Mouse (Mus musculus) kidney, embryonic 16.5 days (tissue): Measurements from ENCODE around the gene Rsph10b. TPM values are rescaled to one million over a fixed set of nuclear protein-coding genes. Genes with fewer than 3 reads are reported as not detected.

Source experiments
- ATAC-seq: fragments of 200-750 bp; cut with Nextera tagmentation; 2 replicates; pipeline ENCODE4 v1.8.0; 2017; ENCODE audit warnings: moderate TSS enrichment; ENCODE audit not compliant: low FRiP score, low TSS enrichment
- H3K27ac ChIP-seq: fragments of 300-500 bp; sonication (generic); 2 replicates; pipeline ENCODE4 v1.5.1; 2014; ENCODE audit warnings: low read length
- H3K27me3 ChIP-seq: fragments of 300-500 bp; sonication (generic); 2 replicates; pipeline ENCODE4 v1.6.1; 2014; ENCODE audit warnings: low read length, control low read depth, mixed read lengths; ENCODE audit not compliant: insufficient read depth
- H3K36me3 ChIP-seq: fragments of 300-500 bp; sonication (generic); 2 replicates; pipeline ENCODE4 v1.6.1; 2014; ENCODE audit warnings: low read length, control low read depth, mixed read lengths; ENCODE audit not compliant: insufficient read depth
- H3K4me1 ChIP-seq: fragments of 300-500 bp; sonication (generic); 2 replicates; pipeline ENCODE4 v1.6.1; 2014; ENCODE audit warnings: low read length, control low read depth, mixed read lengths; ENCODE audit not compliant: insufficient read depth
- H3K4me2 ChIP-seq: fragments of 300-500 bp; sonication (generic); replicated peaks from 2 replicates; pipeline ENCODE4 v1.6.1; 2014; ENCODE audit warnings: low read depth, low read length
- H3K4me3 ChIP-seq: fragments of 300-500 bp; sonication (generic); 2 replicates; pipeline ENCODE4 v1.5.1; 2014; ENCODE audit warnings: mild to moderate bottlenecking, low read length
- H3K9ac ChIP-seq: fragments of 300-500 bp; sonication (generic); replicated peaks from 2 replicates; pipeline ENCODE4 v1.6.1; 2014; ENCODE audit warnings: low read length
- H3K9me3 ChIP-seq: fragments of 300-500 bp; sonication (generic); 2 replicates; pipeline ENCODE4 v1.6.1; 2016; ENCODE audit warnings: low read length, control low read depth
- WGBS: fragments of 180-500 bp; shearing (Covaris S2); extraction: QIAGEN DNeasy Blood & Tissue Kit; methylation state at CpG from one replicate; pipeline ENCODE4 v1.1.7; 2014; 5-methylcytosine and 5-hydroxymethylcytosine counted together
- polyA plus RNA-seq: library from polyadenylated mRNA; unstranded; fragments of >200 nt; fragmentation: Nextera tagmentation; extraction: Ambion mirVana; gene quantifications from 2 replicates; pipeline ENCODE4 v1.2.1, GENCODE M21; 2015

The Rsph10b gene
- polyA plus RNA-seq, 1 experiment from 2014 or later = 0.45 TPM

DNA sequence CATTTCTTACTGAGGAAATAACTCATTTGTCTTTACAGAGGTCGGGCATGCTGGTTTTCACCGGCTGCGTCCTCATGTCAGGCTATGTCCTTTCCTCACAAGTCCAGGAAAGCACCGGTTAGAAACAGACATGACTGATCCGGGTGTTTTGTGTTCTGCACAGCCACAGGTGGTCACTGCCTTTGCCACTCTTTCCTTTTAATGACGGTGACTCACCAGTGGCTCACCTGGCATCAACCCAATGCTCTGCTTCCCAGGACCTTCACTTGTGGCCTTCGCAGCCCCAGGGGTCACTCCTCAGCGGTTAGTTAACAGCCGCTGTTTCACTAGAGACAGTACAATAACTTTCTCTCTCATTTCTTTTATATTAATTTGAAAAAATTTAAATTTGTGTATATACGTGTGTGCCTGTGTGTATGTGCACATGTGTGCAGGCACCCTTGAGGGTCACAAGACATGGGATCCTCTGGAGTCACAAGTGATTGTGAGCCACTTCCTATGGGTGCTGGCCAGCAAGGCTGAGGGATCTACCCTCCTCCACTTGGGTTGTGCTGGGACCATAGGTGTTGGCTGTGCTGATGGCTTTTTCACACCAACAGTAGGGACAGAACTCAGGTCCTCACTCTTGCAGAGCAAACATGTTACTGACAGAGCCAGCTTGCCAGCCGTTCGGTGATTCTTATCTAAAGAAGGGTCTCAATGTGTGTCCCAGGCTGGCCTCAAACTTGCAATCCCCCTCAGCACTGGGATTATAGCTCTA is 32.9 kb downstream of the Rsph10b start:
- no peak overlapping the region for H3K4me2 ChIP-seq
- no peaks in the 10 kb centered on the region for H3K27me3 ChIP-seq
- H3K36me3 ChIP-seq = no peaks in the 10 kb centered on the region
- no peak overlapping the region for H3K9ac ChIP-seq
- ATAC-seq = no peak
- 0 out of 2 replicates have a peak overlapping the region, but pooled peaks have one; percentile 24 for H3K27ac ChIP-seq
- H3K4me1 ChIP-seq = no peaks in the 10 kb centered on the region
- H3K9me3 ChIP-seq = no peaks in the 10 kb centered on the region
- 76% methylated on average over 12 of the region's 12 CpGs for WGBS
- H3K4me3 ChIP-seq = no peak overlapping the region

DNA sequence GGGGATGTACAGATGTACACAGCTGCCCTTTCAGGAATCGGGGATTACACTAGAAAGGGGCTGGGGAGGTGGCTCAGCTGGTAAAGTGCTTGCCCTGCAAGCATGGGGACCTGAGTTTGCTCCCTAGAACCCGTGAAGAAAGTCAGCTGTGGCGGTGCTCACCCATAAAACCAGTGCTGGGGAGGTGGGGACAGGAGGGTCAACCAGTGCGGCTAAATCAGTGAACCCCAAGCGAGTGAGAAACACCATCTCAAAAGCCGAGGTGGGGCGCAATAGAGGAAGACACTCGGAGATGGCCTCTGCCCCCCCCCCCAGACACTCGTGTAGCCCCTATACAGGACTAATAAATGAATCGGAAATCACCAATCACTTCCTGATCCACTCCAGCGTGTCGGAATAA is 33.8 kb downstream of the Rsph10b start:
- ATAC-seq = no peak
- Histone ChIP-seq H3K4me1 (no peaks in the 10 kb centered on the region), H3K27me3 (no peaks in the 10 kb centered on the region), H3K9ac (no peak overlapping the region), H3K9me3 (no peaks in the 10 kb centered on the region), H3K36me3 (no peaks in the 10 kb centered on the region), H3K4me2 (no peak overlapping the region), H3K27ac (no peak overlapping the region), H3K4me3 (no peak overlapping the region)
- 83% methylated on average over 12 of the region's 12 CpGs for WGBS

DNA sequence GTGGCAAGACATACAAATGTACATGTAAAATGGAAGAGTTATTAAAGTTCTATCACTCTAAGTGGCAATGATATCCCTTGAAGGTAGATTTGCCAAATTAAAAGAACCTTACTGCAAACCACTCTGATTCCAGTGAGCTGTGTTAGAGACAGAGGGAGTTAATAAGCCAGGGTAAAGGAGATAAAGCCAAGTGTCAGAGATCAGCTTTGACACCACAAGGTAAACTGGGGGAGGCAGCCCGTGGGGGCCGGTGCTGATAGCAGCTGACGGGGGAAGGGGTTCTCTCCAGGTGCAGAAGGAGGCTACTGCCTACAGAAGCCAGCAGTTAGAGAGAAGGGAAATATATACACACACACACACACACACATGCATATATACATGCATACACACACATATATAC is 39.8 kb downstream of the Rsph10b start:
- no peak for ATAC-seq
- Histone ChIP-seq H3K9me3 (no peaks in the 10 kb centered on the region), H3K4me2 (no peak overlapping the region), H3K27me3 (no peaks in the 10 kb centered on the region), H3K36me3 (no peaks in the 10 kb centered on the region), H3K27ac (no peak overlapping the region), H3K4me3 (no peak overlapping the region), H3K9ac (no peak overlapping the region), H3K4me1 (no peaks in the 10 kb centered on the region)
- WGBS = 38% methylated on average over 3 of the region's 3 CpGs

DNA sequence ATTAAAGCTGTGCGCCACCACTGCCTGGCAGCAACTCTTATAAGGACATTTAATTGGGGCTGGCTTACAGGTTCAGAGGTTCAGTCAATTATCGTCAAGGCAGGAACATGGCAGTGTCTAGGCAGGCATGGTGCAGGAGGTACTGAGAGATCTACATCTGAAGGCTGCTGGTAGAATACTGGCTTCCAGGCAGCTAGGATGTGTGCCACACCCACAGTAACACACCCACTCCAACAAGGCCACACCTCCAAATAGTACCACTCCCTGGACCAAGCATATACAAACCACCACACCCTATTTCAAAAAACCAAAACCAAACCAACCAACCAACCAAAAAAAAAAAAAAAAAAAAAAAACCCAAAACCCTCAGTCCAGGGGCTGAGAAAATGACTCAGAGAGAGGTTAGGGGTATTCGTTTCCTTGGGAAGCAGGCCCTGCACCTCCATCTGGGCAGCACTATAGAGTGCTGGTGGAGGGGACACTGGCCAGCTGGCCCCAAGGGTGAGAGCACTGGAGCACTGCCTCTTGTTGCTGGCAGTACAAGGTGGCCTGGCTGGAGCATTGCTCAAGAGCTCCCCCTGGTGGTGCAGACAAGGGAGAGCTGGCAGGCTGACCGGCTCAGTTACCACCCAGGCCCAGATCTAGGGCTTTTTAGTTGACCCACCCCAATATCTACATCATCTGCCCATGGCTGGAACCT is 42.2 kb downstream of the Rsph10b start:
- no peak overlapping the region for H3K4me2 ChIP-seq
- 54% methylated on average over 4 of the region's 4 CpGs for WGBS
- H3K36me3 ChIP-seq = no peaks in the 10 kb centered on the region
- H3K9ac ChIP-seq = no peak overlapping the region
- peak; percentile 85 for ATAC-seq
- no peaks in the 10 kb centered on the region for H3K9me3 ChIP-seq
- no peaks in the 10 kb centered on the region for H3K4me1 ChIP-seq
- H3K27ac ChIP-seq = no peak overlapping the region
- no peak overlapping the region for H3K4me3 ChIP-seq
- H3K27me3 ChIP-seq = no peaks in the 10 kb centered on the region

DNA sequence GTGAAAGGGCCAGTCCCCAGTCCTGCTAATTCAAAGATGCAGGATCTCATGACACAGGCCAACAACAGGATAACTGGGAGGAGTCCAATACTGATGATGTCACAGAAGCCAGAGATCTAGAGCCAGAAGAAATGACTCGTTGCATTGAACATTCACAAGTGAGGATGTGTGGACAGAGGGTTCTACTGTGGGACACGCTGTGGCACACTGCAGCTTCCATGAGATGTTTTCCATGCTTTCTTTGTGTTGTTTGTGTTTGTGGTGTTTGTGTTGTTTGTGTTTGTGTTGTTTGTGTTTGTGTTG is 42.7 kb downstream of the Rsph10b start:
- Histone ChIP-seq H3K4me1 (no peaks in the 10 kb centered on the region), H3K4me3 (no peak overlapping the region), H3K36me3 (no peaks in the 10 kb centered on the region), H3K27ac (no peak overlapping the region), H3K9ac (no peak overlapping the region), H3K9me3 (no peaks in the 10 kb centered on the region), H3K4me2 (no peak overlapping the region), H3K27me3 (no peaks in the 10 kb centered on the region)
- ATAC-seq = no peak; the same call in 1 of the 2 replicates
- 64% methylated on average over 2 of the region's 2 CpGs for WGBS

DNA sequence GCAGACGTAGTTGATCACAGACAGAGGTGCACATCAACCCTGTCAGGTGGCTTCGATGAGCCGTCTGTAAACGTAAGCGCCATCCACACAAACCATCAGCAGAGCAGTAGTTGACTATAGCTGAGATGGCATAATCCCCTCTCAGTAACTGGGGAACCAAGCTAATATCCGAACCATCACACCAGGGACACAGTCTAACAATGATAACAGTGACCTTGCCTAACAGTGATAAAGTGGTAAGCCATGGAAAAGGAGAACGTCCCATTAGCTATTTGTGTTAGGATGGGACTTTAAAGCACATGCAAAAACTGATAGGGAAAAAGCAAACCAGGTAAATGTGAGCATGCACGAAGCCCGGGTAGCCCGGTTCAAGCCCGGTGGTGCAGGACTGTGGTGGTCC is 43.4 kb downstream of the Rsph10b start:
- 91% methylated on average over 11 of the region's 11 CpGs for WGBS
- Histone ChIP-seq H3K4me2 (no peak overlapping the region), H3K27ac (no peak overlapping the region), H3K36me3 (no peaks in the 10 kb centered on the region), H3K9ac (no peak overlapping the region), H3K4me3 (no peak overlapping the region), H3K27me3 (no peaks in the 10 kb centered on the region), H3K9me3 (no peaks in the 10 kb centered on the region), H3K4me1 (no peaks in the 10 kb centered on the region)
- ATAC-seq = no peak

DNA sequence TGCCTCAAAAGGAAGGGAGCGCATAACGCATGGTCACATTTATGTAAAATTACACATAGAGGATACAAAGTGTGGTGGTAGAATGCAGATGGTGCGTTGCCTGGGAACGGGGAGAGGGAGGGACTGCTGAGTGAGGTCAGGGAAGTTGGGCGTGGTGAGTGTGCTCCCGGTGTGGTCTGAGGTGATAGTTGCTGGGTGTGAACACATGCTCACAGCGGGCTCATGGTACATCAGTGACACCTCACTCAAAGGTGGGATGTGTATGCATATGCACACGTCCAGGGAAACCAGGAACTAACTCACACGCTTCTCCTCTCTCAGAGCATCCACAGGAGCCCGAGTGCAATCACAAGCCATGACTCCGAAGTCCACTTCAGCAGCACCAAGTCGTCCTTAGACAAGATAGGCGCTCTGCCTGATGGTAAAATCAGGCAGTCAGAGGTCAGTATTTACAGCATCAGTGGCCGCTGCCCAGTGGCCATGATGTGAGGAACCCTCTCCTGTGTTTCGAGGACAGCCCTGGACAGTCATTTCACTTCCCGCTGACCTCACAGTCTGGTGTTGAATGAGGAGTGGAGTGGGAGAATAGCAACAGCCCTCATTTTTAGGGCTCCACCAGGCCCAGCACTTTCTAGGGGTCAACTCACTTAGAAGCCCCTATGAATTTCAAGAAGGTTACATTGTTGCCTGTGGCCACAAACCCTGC is 44.0 kb downstream of the Rsph10b start:
- Histone ChIP-seq H3K27ac (no peak overlapping the region), H3K4me2 (no peak overlapping the region), H3K36me3 (no peaks in the 10 kb centered on the region), H3K9ac (no peak overlapping the region), H3K27me3 (no peaks in the 10 kb centered on the region), H3K4me1 (no peaks in the 10 kb centered on the region), H3K9me3 (no peaks in the 10 kb centered on the region), H3K4me3 (no peak overlapping the region)
- WGBS = 74% methylated on average over 16 of the region's 16 CpGs
- no peak for ATAC-seq

DNA sequence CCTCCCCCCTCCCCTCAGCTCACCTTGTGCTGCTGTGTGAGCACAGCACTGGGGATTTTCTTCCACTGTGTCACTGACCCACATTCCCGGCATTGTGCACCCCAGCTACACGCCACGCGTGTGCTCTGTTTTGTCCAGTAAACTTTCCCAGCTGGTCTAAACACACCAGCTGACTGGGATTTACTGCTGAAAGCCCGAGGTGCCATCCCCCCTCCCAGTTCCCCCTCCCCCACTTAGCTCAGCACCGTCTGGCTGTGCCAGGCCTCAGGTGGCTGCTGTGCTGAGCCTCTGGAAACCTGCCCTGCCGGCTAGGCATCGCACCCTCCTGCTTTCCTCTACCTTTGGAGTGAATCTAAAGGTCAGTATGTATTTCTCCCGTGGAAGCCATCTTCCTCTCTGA is 48.0 kb downstream of the Rsph10b start:
- H3K4me2 ChIP-seq = no peak overlapping the region
- no peak overlapping the region for H3K27ac ChIP-seq
- 22% methylated on average over 9 of the region's 9 CpGs for WGBS
- H3K27me3 ChIP-seq = no peaks in the 10 kb centered on the region
- H3K36me3 ChIP-seq = peaks cover 9% of the 10 kb centered on the region; the same call in 1 of the 2 replicates
- no peaks in the 10 kb centered on the region for H3K4me1 ChIP-seq
- 0 out of 2 replicates have a peak, but pooled peaks have one; percentile 54 for ATAC-seq
- H3K9me3 ChIP-seq = no peaks in the 10 kb centered on the region
- no peak overlapping the region for H3K9ac ChIP-seq
- no peak overlapping the region for H3K4me3 ChIP-seq

DNA sequence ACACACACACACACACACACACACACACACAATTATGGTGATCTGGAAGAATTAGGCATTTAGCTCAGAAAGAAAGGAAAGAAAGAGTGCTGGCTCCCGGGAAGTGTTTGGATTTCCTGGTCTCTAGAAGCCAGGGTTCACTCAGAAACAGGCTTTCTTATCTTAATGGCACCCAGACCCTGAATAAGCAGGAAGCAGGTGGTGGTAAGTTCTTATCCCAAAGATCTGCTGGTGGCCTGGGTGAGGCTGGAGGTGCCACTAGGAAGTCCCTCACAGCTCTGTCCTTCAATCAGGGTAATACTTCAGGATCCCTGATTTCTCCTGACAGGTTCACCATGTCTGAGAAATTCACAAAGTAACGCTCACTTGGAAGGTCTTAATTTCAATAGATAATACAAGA is 49.5 kb downstream of the Rsph10b start:
- Histone ChIP-seq H3K27me3 (no peaks in the 10 kb centered on the region), H3K4me1 (no peaks in the 10 kb centered on the region), H3K27ac (no peak overlapping the region), H3K4me2 (no peak overlapping the region), H3K9ac (no peak overlapping the region), H3K4me3 (no peak overlapping the region), H3K9me3 (no peaks in the 10 kb centered on the region), H3K36me3 (peaks cover 20% of the 10 kb centered on the region)
- WGBS = 72% methylated on average over 2 of the region's 2 CpGs
- no peak for ATAC-seq

DNA sequence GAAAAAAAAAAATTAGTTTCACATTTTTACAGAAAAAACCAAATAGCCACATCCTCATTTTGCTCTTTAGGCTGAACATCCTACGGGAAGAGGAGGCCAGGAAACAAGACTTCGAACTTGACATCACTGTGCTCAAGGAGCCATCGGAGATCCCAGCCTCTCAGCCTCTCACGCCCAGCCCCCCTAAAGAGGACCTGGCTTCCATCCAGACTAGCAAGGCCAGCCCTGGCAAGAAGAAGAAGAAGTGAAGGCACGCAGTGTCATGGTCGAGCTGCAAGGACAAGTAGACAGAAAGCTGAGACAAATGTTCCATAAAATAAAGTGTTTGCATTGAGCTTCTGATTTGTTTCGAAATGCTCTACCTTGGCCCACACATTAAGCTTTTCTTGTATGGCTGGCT is 52.5 kb downstream of the Rsph10b start:
- ATAC-seq = no peak
- H3K4me2 ChIP-seq = no peak overlapping the region
- H3K27ac ChIP-seq = no peak overlapping the region
- peaks cover 45% of the 10 kb centered on the region for H3K36me3 ChIP-seq
- no peak overlapping the region for H3K9ac ChIP-seq
- H3K27me3 ChIP-seq = no peaks in the 10 kb centered on the region
- 84% methylated on average over 7 of the region's 7 CpGs for WGBS
- no peak overlapping the region for H3K4me3 ChIP-seq
- no peaks in the 10 kb centered on the region for H3K4me1 ChIP-seq
- no peaks in the 10 kb centered on the region for H3K9me3 ChIP-seq
